Mouse (Mus musculus): ENCODE measurements at regions not wholly inside any gene's neighbourhood (a gene's known extent, or its start where the extent isn't known, plus 50 kb on each side); places are given as distances from the start of the nearest gene placed in this dataset.
A peak's percentile ranks its signal among the peaks of the same experiment; 100 is the strongest.

DNA sequence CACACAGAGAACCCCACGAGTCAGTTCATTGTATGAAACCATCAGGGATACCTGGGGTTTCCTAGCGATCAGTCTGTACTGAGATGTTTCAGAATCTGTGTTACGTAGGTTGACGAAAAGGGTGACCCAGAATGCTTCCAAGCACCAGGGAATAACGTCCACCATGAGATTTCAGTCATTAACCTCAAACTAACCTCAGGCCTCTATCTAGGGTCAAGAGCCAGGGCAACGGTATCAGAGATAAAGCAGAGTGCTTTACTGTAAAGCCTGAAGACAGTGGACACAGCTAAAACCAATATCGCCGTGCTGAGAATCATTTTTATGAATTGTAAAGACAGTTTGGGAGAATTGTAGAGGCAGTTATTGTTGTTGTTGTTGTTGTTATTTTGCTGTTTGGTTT is 52.9 kb upstream of the Errfi1 start:
- DNase-seq (ENCODE audit: low spot score), result no peak

DNA sequence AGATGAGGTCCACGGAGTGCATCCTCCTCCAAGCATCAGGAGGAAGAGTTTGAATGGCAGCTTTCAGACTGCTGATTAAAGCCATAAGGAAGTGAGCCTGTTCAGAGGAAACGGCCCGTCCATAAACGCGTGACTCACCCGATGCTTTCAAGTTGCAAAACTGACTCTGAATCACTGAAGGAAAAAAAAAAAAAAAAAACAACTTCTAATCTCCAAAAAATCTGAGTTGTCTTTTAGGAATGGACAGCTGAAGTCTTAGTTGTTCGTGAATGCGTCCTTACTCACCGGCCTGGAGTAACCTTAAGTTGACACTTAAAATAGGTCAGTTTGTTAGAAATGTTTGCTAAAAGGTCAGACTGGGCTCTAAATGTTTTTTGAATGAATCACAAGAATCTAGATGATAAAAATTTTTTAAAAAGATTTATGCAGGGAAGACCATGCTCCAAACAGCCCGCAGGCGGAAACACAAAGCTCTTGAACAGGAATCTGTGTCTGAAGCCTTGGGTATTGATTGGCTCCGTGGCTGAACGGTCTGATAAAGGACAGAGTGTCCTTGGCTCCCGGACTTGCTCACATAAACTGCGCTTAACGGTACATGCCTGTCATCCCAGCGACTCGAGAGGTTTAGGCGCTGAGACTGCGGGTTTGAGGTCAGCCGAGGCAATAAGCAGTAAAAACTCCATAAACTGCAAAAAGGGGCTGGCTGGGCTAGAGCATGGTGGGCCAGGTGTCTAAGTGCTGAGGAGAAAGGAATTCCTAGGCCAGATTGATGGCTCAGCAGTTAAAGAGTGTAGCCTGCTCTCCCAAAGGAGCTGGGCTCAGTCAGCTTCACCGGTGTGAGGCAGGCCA is 53.9 kb upstream of the Errfi1 start:
- DNase-seq (ENCODE audit: low spot score), result peak; percentile 63

DNA sequence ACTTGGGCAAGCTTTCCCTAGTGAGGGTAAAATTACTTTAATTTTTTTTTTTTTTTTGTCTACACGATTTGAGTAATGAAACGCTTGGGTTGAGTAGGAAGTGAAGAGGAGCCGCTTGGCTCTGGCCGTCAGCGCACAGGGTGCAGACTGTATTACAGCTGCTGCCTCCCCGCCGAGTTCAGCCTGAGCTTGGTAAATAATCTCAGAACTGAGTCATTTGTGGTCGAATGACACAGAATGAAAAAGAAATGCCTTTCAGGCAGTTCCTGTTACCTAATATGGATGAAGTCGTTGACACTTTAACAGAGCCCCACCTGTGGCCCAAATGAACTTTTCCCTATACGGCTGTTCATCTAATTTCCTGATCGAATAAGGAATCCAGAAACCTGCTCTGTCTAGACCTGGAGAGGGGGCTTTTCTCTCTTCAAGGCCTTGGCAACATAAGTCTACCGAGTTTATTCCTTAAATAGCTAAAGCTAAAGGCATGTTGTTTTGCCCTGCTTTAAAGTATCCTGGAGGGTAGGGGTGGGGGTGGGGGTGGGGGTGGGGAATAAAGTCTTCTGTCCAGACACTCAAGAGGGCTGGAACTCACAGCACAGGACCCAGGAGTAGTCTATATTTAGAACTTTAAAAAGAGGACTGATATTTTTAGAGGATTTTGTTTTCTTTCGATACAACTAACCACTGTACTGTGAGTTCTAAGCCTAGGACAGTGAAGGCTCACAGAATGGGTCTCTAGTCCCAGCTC is 54.8 kb upstream of the Errfi1 start:
- DNase-seq (ENCODE audit: low spot score), result peak; percentile 63

DNA sequence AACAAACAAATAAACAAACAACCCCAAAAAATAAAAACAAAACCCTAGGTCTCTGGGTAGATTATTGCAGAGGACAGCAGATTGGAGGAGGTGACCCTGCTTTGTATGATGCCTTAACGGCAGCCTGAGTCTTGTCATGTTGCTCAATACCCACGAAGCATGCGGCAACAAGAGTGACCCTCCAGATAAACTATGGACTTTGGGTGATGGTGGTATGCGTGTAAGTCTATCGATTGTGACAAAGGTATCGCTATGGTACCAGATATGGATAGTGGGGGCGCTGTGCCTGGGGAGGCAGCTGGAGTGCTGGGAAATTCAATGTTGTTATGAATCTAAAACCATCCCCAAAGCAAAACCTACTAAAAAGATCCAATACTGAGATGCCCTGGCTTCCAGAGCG is 55.4 kb upstream of the Errfi1 start:
- DNase-seq (ENCODE audit: low spot score), result no peak

DNA sequence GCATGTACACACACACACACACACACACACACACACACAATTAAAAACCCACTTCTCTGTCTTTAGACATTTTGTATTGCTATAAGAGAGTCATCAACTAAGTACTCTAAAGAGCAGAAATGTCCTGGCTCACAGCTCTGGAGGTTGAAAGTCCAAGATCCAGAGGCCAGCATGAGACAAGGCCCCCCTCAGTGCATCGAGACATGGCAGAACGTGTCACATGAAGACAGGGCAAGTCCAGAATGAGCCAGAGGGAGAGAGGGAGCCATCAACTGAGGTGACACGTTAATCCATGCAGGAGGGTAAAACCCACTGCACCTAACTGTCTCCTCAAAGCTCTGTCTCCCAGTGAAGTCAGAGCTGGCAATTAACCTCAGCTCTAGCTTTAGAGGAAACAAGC is 56.7 kb upstream of the Errfi1 start:
- DNase-seq (ENCODE audit: low spot score), result no peak

DNA sequence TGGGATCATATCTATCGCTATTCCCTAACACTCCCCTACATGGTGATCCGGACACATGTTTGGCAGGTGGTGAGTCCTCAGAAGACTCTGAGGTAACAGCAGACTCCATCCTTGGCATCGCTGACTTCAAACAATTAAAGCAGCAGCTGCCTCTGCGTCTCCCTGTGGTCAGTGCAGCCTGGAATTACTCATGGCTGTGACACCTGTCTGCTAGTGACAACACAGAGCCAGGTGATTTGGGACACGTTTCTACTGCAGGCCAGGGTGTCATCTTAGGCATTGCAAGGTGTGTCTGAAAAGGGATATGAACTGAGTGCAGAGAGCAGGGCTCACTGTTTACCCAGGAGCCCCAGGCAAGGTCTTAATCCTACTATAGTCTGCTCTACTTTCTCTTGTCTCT is 58.8 kb upstream of the Errfi1 start:
- DNase-seq (ENCODE audit: low spot score), result no peak

DNA sequence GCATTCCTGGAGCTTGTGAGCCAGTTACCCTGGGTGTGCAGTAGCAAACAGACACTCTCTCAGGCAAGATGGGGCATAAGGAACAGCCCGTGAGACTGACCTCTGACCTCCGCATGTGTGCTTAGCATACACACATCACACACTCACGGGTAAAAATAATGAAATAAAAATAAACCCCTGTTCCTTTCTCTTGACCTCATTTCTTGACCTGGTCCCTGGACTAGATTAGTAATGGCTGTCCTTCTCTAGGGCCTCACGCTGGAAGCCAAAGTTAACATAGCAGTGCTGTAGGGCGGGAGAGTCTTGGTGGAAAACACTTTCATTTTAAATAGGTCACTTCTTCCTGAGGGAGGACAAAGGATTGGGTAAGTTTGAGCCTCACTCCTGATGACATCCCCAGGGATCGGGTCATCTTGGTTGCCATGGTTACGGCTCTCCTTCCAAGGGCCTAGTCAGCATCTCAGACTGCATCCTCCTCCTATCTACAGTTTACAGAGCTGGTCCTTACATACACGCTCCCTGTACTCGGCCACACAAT is 59.4 kb upstream of the Errfi1 start:
- DNase-seq (ENCODE audit: low spot score), result peak; percentile 59

DNA sequence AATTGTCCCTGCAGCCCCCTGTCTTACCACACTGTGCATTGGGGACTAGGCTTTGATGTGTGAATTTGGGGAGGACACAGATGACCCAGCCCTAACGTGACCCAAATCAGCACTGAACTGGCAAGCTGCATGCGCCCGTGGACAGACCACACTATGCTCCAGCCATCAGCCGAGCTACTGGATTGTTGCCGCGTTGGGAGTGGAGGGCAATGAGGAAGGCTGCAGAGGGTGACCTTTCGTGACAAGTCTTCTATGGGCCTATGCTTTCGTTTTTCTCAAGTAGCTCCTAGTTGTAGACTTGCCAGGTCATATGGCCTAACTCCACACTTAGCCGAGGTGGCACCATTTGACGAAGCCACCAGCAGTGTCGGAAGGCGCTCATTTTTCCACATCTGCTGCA is 60.6 kb upstream of the Errfi1 start:
- no peak for DNase-seq (ENCODE audit: low spot score)

DNA sequence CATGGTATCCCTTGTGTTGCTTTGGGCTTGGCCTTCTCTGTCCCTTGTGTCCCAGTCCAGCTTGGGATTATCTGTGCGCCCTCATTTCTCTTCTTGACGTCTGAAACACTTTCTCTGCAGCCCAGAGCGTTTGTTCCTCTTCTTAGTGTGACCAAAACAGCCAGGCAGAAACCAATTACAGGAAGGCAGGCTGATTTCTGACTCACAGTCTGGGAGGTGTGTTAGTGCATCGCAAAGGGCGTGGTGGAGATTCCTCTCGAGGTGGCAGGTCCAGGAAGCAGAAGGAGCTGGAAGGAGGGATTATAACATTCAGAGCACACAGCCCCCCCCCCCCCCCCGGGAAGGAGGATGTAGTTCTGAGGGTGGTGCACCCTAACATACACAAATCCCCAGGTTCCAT is 64.6 kb upstream of the Errfi1 start:
- DNase-seq (ENCODE audit: low spot score), result no peak

DNA sequence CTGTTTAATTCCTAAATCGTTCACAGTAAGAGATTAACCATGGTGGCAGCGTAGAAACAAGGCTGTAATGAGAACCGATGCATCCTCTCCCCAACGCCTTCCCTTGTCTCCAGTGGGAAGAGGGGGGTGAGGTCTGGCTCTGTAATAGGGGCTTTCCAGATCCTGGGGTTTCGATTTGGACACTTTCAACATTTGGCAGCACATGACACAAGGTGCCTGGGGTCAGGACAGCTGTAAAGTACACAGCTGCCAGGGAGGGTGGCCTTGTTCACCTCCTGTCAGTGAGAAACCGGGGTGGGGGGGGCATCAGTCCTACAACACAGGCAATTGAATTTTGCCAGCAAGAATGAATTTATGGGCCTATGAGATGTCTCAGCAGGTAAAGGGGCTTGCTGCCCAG is 66.6 kb upstream of the Errfi1 start:
- DNase-seq (ENCODE audit: low spot score), result no peak

DNA sequence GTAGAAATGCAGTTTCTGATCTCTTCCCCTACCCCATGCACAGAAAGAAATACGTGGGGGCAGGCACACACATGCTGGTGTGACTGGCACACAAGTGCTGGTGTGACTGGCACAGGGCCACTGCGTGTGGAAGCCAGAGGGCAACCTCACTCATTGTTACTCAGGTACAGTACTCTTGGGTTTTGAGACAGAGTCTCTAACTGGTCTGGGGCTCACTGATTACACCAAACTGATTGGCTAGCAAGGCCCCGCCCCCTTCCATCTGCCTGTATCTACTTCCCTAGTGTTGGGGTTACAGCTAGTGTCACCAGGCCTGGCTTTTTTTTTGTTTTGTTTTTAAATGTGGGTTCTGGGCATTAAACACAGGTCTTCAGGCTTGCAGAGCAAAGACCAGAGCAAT is 67.1 kb upstream of the Errfi1 start:
- DNase-seq (ENCODE audit: low spot score), result no peak

DNA sequence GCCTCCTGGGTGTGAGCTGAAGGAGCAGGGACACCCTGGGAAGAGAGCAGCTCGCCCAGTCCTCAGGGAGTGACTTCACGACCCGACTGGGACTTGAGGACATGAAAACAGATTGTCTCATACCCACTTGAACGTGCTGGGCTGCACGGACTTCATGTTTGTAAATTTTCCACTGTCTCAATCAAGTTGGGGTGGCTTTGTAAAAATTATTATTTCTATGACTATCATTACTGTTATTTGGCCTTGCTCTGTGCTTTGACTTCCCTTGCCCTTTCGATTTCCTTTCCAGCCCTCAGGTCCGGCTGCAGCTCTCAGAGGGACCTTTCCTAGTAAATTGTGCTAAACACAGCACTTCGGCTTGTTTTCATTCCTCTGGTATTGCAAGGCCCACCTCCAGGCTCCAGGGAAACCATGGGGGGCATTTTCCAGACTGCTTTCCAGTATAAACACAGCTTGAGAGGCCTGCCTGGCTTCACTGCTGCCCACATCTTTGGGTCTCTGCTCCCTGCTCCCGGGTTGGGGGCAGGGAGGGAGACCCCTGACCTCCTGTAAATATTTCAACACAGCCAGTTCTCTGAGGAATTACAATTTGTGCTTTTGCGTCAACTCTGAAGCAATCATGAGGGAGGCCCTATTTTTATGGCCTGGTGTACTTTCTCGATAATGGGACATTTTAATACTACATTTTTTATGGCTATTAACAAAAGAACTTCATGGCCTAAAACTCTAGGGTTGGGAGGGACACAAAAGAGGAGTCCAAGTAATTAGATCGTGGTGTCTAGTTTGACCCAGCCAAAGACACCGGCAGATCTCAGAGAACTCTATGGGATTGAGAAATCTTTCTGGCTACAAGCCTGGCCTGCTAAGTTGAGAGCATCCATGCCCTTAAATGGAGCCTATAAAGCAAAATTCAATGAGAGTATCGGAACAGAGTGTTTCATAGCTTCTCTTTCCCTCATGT is 68.9 kb upstream of the Errfi1 start:
- DNase-seq (ENCODE audit: low spot score), result peak; percentile 79

DNA sequence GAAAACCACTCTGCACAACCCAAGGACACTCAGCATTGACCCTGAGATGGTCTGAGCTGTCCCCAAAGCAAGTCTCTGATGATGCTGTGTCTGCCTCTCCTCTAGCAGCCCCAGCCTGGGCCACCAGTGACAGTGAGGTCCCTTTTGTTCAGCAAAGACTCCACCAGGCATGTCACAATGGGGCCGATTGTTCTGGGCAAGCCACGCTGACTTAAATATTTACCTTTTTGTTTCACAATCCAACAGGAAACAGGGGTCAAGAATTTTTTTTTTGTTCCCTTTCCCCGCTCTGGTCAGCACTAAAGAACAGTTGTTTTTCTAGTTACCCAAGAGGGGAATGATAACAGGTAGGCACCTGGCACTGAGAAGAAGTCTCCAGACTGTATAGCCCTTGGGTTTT is 72.4 kb upstream of the Errfi1 start:
- no peak for DNase-seq (ENCODE audit: low spot score)

DNA sequence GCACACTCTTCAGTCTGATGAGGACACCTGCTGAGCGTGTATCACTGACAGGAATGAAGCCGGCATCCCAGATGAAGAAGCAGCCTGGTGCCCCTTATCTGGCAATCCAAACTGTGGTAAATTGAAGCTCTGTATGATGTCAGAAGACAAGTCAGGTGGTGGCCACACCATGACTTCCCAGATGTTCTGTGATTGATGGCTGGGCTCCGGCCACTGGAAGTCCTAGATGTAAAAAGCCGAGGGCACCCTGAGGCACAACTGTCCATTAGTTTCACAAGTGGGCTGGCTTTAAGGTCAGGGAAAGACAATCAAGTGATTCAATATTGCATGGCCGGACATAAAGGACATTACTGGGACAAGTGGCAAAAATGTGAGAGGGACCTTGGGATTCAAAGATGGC is 74.4 kb upstream of the Errfi1 start:
- DNase-seq (ENCODE audit: low spot score), result no peak

DNA sequence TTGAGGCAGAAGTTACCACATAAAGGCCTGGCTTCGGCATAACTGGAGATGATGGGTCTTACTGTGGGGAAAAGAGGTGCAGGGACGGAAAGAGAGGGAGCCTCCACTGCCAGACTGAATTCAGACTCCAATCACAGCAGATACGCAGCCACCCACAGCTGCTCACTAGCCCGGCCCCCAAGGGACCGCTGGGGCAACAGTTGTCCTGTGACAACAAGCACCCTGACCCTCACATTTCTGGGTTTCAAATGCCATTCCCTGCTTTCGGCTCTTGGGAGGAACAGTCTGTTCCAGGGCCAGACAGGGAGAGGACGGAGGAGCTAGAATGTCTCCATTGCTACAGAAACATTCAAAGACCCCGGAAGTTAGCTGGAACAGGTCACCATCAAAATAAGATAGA is 75.0 kb upstream of the Errfi1 start:
- DNase-seq (ENCODE audit: low spot score), result peak; percentile 61

DNA sequence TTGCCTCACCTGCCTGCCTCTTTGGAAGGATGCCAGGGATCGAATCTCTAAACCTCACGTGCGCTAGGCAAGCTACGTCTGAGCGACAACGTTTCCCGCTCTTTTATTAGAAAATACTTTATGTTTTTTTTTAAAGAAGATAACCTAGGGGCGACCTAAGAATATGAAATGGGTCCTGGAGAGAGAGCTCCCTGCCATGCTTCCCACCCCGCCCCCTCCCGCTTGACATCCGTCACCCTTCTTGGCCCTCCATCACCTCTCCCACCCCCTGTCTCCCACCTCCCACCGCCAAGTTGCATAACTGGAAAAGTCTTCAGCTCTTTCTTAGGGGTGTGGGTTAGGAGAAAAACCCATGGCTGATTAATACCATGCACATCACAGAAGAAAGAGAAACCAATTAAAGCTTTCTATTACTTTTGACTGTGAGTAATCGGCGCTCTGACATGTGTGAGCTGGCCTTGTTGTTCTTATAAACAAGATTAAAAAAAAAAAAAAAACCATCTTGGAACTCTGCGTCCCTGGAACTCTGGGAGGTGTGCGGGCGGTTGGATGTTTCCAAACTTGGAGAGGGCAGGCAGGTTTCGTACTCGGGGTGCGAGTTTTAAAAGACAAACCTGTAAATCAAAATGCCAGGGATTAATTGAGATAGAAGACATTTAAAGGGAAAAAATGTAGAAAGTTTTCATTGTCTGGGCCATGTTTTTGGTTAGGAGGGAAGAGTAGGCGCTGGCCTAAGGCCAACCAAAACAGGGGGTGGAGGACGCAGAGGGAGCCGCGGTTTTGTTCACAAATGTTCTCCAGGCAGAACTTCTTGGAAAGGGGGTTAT is 77.8 kb upstream of the Errfi1 start:
- peak; percentile 70 for DNase-seq (ENCODE audit: low spot score)

DNA sequence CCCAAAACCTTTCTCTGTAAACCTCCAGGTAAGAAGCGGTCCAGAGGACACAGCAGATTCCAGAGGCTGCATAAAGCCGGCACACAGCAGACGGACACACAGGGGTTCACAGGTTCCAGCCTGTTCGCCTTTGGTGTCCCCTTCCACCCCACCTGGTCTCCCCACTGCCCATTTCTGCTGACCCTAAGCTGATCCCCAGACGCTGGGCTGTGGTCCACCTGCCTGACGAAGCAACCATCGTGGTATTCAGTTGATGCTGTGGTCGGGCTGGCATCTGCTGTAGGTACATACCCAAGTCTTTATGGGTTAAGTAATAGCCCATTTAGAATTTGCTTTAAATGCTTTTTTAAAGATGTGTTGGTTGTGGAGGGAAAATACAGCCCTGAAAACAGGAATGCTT is 78.4 kb upstream of the Errfi1 start:
- no peak for DNase-seq (ENCODE audit: low spot score)

DNA sequence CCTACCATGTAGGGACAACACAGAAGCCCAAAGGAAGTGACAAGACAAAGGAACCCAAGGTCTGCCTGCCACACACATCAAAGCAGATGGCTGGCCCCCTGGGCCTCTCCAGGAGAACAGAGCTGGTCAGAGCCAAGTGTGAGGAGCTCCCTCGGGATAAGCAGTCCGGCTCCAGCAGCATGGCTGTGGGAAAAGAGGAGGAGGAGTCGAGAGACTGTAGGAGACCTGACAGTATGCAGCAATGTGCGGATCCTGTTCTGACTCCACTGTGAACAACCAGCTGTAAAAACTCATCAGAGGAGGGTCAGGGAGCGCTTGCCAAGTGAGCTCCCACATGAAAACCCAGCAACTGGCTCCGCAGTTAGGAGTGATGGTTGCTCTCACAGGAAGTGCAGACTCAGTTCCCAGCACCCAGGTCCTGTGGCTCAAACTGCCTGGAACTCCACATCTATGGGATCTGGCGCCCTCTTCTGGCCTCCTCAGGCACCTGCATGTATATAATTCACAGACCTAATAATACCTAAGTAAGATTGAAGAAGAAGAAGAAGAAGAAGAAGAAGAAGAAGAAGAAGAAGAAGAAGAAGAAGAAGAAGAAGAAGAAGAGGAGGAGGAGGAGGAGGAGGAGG is 79.3 kb upstream of the Errfi1 start:
- no peak for DNase-seq (ENCODE audit: low spot score)

DNA sequence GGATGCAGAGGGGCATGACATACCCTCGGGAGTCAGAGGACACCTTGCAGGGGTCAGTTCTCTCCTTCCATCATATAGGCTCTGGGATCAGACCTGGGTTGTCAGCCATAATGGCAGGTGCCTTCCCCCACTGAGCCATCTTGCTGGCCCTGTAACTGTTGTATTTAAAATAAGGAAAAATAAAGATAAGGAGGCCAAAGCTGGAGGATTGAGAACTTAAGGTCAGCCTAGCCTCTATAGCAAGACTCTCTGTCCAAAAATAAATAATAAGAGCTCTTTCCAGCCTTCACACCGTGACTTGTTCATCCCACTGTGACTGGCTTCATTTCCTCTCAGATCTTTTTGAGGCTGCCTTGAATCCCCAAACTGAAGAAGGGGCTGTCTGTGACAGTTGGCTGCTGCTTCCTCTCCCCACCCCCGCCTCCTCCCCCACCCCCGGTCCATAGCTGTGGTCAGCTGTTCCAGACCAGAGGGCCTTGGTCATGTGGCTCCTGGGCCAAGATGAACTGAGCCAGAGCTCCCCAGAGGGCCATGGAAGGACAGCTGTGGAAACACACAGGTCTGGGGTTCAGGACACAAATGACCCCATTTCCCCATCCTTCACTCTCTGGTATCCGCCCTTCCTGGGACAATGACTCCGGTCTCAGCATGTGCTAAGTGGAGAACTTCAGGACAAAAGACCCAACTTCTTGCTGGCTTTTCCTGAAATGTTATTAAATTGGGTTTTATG is 81.6 kb upstream of the Errfi1 start:
- DNase-seq (ENCODE audit: low spot score), result peak; percentile 72

DNA sequence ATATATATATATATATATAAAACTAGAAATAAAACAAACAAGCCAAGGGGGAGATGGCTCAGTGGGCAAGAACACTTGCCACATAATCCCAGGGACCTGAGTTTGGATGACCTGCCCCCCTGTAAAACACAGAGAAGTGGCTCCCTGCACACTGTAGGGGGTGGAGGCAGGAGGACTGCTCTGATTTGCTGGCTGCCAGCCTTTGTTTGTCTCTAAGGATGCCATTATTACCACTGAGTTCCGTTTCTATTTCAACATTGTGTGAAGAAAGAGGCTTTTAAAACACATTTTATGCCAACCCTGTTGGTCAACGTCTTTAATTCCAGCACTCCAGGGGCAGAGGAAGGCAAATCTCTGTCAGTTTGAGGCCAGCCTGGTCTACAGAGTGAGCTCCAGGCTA is 82.2 kb upstream of the Errfi1 start:
- no peak for DNase-seq (ENCODE audit: low spot score)

Data from heart, adult 8-10 months (tissue).